Mouse (Mus musculus) midbrain, embryonic 13.5 days (tissue): ENCODE measurements at regions not wholly inside any gene's neighbourhood (a gene's known extent, or its start where the extent isn't known, plus 50 kb on each side); places are given as distances from the start of the nearest gene placed in this dataset.
A peak's percentile ranks its signal among the peaks of the same experiment; 100 is the strongest.

Experiments used
- ATAC-seq: fragments of 200-750 bp; cut with Nextera tagmentation; 2 replicates; pipeline ENCODE4 v1.8.0; 2017; ENCODE audit warnings: mild to moderate bottlenecking, moderate TSS enrichment, moderate library complexity
- H3K27ac ChIP-seq: fragments of 300-500 bp; sonication (generic); 2 replicates; pipeline ENCODE4 v1.5.1; 2015; ENCODE audit warnings: inconsistent platforms, mild to moderate bottlenecking, moderate library complexity
- H3K27me3 ChIP-seq: fragments of 300-500 bp; sonication (generic); 2 replicates; pipeline ENCODE4 v1.6.1; 2015; ENCODE audit warnings: mild to moderate bottlenecking, inconsistent platforms
- H3K36me3 ChIP-seq: fragments of 300-500 bp; sonication (generic); 2 replicates; pipeline ENCODE4 v1.6.1; 2015; ENCODE audit warnings: mild to moderate bottlenecking, inconsistent platforms
- H3K4me1 ChIP-seq: fragments of 300-500 bp; sonication (generic); replicated peaks from 2 replicates; pipeline ENCODE4 v1.6.1; 2015; ENCODE audit warnings: inconsistent platforms
- H3K4me2 ChIP-seq: fragments of 300-500 bp; sonication (generic); replicated peaks from 2 replicates; pipeline ENCODE4 v1.6.1; 2015; ENCODE audit warnings: moderate library complexity, mild to moderate bottlenecking, inconsistent platforms
- H3K4me3 ChIP-seq: fragments of 300-500 bp; sonication (generic); replicated peaks from 2 replicates; pipeline ENCODE4 v1.5.1; 2015; ENCODE audit warnings: mild to moderate bottlenecking, inconsistent platforms
- H3K9ac ChIP-seq: fragments of 300-500 bp; sonication (generic); replicated peaks from 2 replicates; pipeline ENCODE4 v1.6.1; 2015; ENCODE audit warnings: mild to moderate bottlenecking, inconsistent platforms
- H3K9me3 ChIP-seq: fragments of 300-500 bp; sonication (generic); 2 replicates; pipeline ENCODE4 v1.6.1; 2016; ENCODE audit warnings: mild to moderate bottlenecking, inconsistent platforms
- WGBS: fragments of 180-500 bp; shearing (Covaris S2); methylation state at CpG from one replicate; pipeline ENCODE4 v1.1.7; 2015; 5-methylcytosine and 5-hydroxymethylcytosine counted together

DNA sequence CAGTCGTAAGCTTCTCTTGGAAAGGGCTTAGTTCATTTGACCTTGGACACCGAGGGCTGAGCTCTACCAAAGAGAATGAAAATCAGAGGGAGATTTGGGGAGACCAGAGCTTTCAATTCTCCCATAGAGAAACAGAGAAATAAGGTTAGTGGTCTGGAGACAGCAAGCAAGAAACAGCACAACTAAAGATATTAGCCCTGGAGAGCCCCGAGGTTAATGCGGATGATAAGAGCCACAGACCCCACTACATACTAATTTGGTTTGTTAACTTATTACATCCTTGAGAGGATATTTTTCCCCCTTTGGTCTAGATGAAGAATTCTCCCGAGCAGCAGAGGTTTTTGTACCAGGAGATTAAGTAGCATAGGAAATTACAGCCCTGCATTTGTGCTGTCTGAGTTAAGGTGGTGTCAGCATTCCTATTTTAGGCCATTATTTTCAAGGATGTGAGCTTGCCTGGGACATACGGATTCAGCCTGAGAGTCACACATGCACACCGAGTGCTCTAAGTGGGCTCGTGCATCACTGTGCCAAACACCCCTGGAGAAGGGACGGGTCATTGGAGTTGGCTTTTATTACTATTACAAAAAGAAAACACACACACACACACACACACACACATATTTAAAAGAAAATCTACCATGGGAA, 147.4 kb upstream of the C9orf72 start:
- Histone ChIP-seq H3K9ac (no peak overlapping the region), H3K36me3 (no peaks in the 10 kb centered on the region), H3K4me2 (peak overlapping the region; percentile 38), H3K27me3 (no peaks in the 10 kb centered on the region), H3K4me1 (peaks cover 17% of the 10 kb centered on the region), H3K4me3 (no peak overlapping the region), H3K9me3 (no peaks in the 10 kb centered on the region), H3K27ac (peak overlapping the region; percentile 51; the same call in 1 of the 2 replicates)
- WGBS: 36% methylated on average over 9 of the region's 9 CpGs
- peak; percentile 47 for ATAC-seq

- Histone ChIP-seq H3K9ac (no peak overlapping the region), H3K4me2 (peak overlapping the region; percentile 38), H3K36me3 (no peaks in the 10 kb centered on the region), H3K27me3 (no peaks in the 10 kb centered on the region), H3K27ac (peak overlapping the region; percentile 51; the same call in 1 of the 2 replicates), H3K9me3 (no peaks in the 10 kb centered on the region), H3K4me3 (no peak overlapping the region), H3K4me1 (peaks cover 17% of the 10 kb centered on the region)
- 33% methylated on average over 8 of the region's 8 CpGs for WGBS
- ATAC-seq: peak; percentile 88
These were observed 146.7 kb upstream of the C9orf72 start for GRCm38 (mm10) chr4:35372528-35373212.

- no peak for ATAC-seq
- WGBS: 79% methylated on average over 7 of the region's 7 CpGs
- no peak overlapping the region for H3K27ac ChIP-seq
- no peak overlapping the region for H3K9ac ChIP-seq
- H3K36me3 ChIP-seq: no peaks in the 10 kb centered on the region
- no peaks in the 10 kb centered on the region for H3K9me3 ChIP-seq
- H3K4me1 ChIP-seq: no peaks in the 10 kb centered on the region
- no peaks in the 10 kb centered on the region for H3K27me3 ChIP-seq
- no peak overlapping the region for H3K4me2 ChIP-seq
- no peak overlapping the region for H3K4me3 ChIP-seq
These were observed 138.2 kb upstream of the C9orf72 start for GRCm38 (mm10) chr4:35364161-35364560.

- Histone ChIP-seq H3K36me3 (no peaks in the 10 kb centered on the region), H3K27ac (no peak overlapping the region), H3K9me3 (no peaks in the 10 kb centered on the region), H3K4me1 (no peaks in the 10 kb centered on the region), H3K4me3 (no peak overlapping the region), H3K27me3 (no peaks in the 10 kb centered on the region), H3K4me2 (no peak overlapping the region), H3K9ac (no peak overlapping the region)
- 72% methylated on average over 3 of the region's 3 CpGs for WGBS
- ATAC-seq: no peak
These were observed 136.2 kb upstream of the C9orf72 start for GRCm38 (mm10) chr4:35362176-35362575.

GRCm38 (mm10) chr4:35359376-35359775, 133.4 kb upstream of the C9orf72 start:
- H3K9me3 ChIP-seq: no peaks in the 10 kb centered on the region
- H3K4me3 ChIP-seq: no peak overlapping the region
- H3K4me1 ChIP-seq: no peaks in the 10 kb centered on the region
- no peak overlapping the region for H3K4me2 ChIP-seq
- H3K27me3 ChIP-seq: no peaks in the 10 kb centered on the region
- H3K9ac ChIP-seq: no peak overlapping the region
- no peak overlapping the region for H3K27ac ChIP-seq
- no peak for ATAC-seq
- WGBS: 92% methylated on average over 3 of the region's 3 CpGs
- no peaks in the 10 kb centered on the region for H3K36me3 ChIP-seq

- H3K4me3 ChIP-seq: no peak overlapping the region
- no peaks in the 10 kb centered on the region for H3K9me3 ChIP-seq
- H3K36me3 ChIP-seq: no peaks in the 10 kb centered on the region
- H3K27me3 ChIP-seq: no peaks in the 10 kb centered on the region
- no peak overlapping the region for H3K4me2 ChIP-seq
- no peak overlapping the region for H3K9ac ChIP-seq
- H3K4me1 ChIP-seq: no peaks in the 10 kb centered on the region
- no peak overlapping the region for H3K27ac ChIP-seq
- ATAC-seq: no peak
- 79% methylated on average over 12 of the region's 12 CpGs for WGBS
These were observed 131.1 kb upstream of the C9orf72 start for GRCm38 (mm10) chr4:35356904-35357563.

- no peak overlapping the region for H3K27ac ChIP-seq
- no peak overlapping the region for H3K4me2 ChIP-seq
- H3K9ac ChIP-seq: no peak overlapping the region
- no peak overlapping the region for H3K4me3 ChIP-seq
- WGBS: 86% methylated on average over 6 of the region's 6 CpGs
- no peaks in the 10 kb centered on the region for H3K9me3 ChIP-seq
- no peak for ATAC-seq
- H3K36me3 ChIP-seq: no peaks in the 10 kb centered on the region
- no peaks in the 10 kb centered on the region for H3K27me3 ChIP-seq
- H3K4me1 ChIP-seq: no peaks in the 10 kb centered on the region
These were observed 130.1 kb upstream of the C9orf72 start for GRCm38 (mm10) chr4:35356051-35356450.

DNA sequence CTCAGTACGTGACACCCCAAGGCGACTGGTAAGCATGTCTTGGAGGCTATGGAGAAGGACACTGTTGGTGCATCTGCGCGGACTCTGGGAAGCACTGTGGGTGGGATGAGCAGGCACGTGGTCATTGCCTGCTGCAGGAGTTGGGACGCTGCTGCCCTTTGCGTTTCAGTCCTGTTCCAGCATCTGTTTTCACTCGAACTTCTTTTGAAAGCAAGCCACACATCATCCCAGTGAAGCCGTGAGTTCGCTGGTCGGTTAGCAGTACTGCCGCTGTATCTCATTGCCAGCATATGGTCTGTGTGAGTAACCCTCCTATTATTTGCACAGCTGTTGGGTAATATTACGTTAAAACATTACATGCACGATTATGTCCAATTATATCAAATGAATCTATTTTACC, 128.1 kb upstream of the C9orf72 start:
- Histone ChIP-seq H3K27ac (no peak overlapping the region), H3K27me3 (no peaks in the 10 kb centered on the region), H3K4me1 (no peaks in the 10 kb centered on the region), H3K9ac (no peak overlapping the region), H3K4me3 (no peak overlapping the region), H3K4me2 (no peak overlapping the region), H3K9me3 (no peaks in the 10 kb centered on the region), H3K36me3 (no peaks in the 10 kb centered on the region)
- WGBS: 64% methylated on average over 14 of the region's 14 CpGs
- 0 out of 2 replicates have a peak, but pooled peaks have one; percentile 50 for ATAC-seq

- Histone ChIP-seq H3K9me3 (no peaks in the 10 kb centered on the region), H3K4me1 (no peaks in the 10 kb centered on the region), H3K27me3 (no peaks in the 10 kb centered on the region), H3K36me3 (no peaks in the 10 kb centered on the region), H3K4me3 (no peak overlapping the region), H3K9ac (no peak overlapping the region), H3K4me2 (no peak overlapping the region), H3K27ac (no peak overlapping the region)
- no peak for ATAC-seq
- 83% methylated on average over 1 of the region's 1 CpGs for WGBS
These were observed 126.6 kb upstream of the C9orf72 start for GRCm38 (mm10) chr4:35352606-35353005.

GRCm38 (mm10) chr4:35350465-35350864, 124.5 kb upstream of the C9orf72 start:
- 81% methylated on average over 3 of the region's 3 CpGs for WGBS
- no peak overlapping the region for H3K9ac ChIP-seq

DNA sequence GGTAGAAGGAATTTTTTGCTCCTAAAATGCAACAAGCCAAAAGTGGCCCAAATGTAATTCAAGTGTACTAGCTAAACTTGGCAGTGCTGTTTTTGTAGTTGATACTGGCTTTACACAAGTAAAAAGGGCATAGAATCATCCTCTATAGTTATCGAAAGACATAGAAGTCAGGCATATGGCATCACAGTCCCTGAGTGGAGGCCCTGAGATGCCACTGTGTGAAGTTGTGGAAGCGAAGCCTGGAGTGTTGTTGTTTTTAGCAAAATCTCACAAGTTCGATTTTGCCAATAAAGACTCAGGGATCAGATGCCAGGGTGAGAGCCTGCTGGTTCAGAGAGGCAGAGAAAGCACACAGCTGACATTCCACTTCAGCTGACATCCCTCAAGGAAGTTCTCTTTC, 121.6 kb upstream of the C9orf72 start:
- Histone ChIP-seq H3K4me1 (no peaks in the 10 kb centered on the region), H3K9ac (no peak overlapping the region), H3K36me3 (no peaks in the 10 kb centered on the region), H3K27ac (no peak overlapping the region), H3K27me3 (no peaks in the 10 kb centered on the region), H3K4me3 (no peak overlapping the region), H3K9me3 (no peaks in the 10 kb centered on the region), H3K4me2 (no peak overlapping the region)
- ATAC-seq: no peak
- 89% methylated on average over 3 of the region's 3 CpGs for WGBS

More at GRCm38 (mm10) chr4:35350465-35350864, 124.5 kb upstream of the C9orf72 start:
- H3K4me3 ChIP-seq: no peak overlapping the region
- no peak overlapping the region for H3K4me2 ChIP-seq
- no peaks in the 10 kb centered on the region for H3K4me1 ChIP-seq
- no peak for ATAC-seq
- no peaks in the 10 kb centered on the region for H3K27me3 ChIP-seq
- no peaks in the 10 kb centered on the region for H3K36me3 ChIP-seq
- no peaks in the 10 kb centered on the region for H3K9me3 ChIP-seq
- no peak overlapping the region for H3K27ac ChIP-seq

- Histone ChIP-seq H3K4me1 (no peaks in the 10 kb centered on the region), H3K27me3 (no peaks in the 10 kb centered on the region), H3K4me2 (no peak overlapping the region)
These were observed 117.8 kb upstream of the C9orf72 start for GRCm38 (mm10) chr4:35343751-35344150.

More at GRCm38 (mm10) chr4:35343751-35344150, 117.8 kb upstream of the C9orf72 start:
- no peak overlapping the region for H3K9ac ChIP-seq
- 83% methylated on average over 1 of the region's 1 CpGs for WGBS
- no peaks in the 10 kb centered on the region for H3K36me3 ChIP-seq
- ATAC-seq: no peak
- no peak overlapping the region for H3K4me3 ChIP-seq
- no peak overlapping the region for H3K27ac ChIP-seq
- no peaks in the 10 kb centered on the region; the same call in 1 of the 2 replicates for H3K9me3 ChIP-seq
